Mouse (Mus musculus) gastrocnemius, postnatal 25 days (tissue): ENCODE data around the gene Ms4a4c. TPM values are rescaled to one million over a fixed set of nuclear protein-coding genes. Genes with fewer than 3 reads are reported as not detected.
"Not testable (repeated sequence)": the region's sequence is repeated elsewhere in the genome, so short reads cannot be mapped to it uniquely, and the experiment has no call there.

Experiments used
- DNase-seq: peaks from one replicate; pipeline ENCODE4 v3.0.0; 2022
- total RNA-seq, 2 experiments: library from RNA; stranded (reverse); gene quantifications; 1 replicate in 1 of 2; 2 replicates in 1 of 2; pipeline ENCODE4 v1.2.3; 2021

Ms4a4c gene
- total RNA-seq, 2 experiments from 2014 or later = not detected

DNA sequence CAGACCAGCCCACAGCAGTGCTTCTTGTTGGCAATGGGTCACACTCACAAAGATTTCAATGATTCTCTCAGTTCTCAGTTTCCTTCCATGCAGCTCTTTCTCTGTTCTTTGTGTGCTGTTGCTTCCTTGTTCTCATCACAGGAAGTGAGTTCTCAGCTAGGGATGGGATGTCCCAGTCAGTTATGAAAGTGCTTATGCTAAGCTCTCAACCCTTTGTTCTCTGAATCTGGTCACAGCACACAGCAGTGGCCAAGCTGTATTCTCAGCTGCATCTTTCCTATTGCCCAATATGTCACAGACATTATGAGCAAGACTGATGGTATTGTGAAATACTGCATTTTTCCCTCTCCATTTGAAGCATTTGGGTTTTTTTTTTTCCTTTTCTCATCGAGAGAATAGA, 60.2 kb downstream of the Ms4a4c start:
- DNase-seq = not testable (repeated sequence)

DNA sequence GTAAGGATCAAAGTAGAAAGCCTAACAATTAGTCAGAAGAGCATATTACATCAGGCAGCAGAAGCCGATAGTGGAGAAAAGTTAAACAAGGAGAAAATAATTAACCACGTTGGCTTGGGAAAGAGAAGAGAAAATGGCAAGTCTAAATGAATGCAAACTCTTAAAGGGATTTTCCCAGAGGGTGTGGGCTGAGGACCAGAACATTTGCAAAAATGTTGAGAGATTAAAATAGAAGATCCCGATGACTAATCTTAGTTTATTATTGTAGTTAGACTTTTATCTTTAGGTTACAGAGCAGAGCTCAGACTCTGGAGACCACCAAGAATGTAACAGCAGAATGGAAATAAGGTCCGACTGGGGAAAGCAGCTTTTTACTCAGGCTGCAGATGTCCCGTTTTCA, 61.9 kb downstream of the Ms4a4c start:
- no peak for DNase-seq

DNA sequence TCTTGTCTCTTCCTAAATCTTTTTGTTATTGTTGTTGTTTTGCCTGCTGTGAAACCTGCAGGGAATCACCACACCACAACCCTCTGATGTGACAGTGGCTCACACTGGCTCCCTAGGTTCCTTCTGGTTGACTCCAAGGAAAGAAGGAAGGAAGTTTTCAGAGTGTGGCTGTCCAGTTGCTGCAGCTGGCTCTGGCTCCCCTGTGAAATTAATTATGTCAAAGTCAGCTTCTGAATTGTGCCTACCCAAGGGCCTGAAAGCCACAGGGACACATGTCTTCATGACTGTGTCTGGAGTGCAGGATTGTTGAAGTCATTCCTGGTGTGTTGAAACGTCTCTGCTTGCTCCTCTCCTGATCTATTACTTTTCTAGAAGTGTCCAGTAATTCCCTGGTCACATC, 63.8 kb downstream of the Ms4a4c start:
- not testable (repeated sequence) for DNase-seq

DNA sequence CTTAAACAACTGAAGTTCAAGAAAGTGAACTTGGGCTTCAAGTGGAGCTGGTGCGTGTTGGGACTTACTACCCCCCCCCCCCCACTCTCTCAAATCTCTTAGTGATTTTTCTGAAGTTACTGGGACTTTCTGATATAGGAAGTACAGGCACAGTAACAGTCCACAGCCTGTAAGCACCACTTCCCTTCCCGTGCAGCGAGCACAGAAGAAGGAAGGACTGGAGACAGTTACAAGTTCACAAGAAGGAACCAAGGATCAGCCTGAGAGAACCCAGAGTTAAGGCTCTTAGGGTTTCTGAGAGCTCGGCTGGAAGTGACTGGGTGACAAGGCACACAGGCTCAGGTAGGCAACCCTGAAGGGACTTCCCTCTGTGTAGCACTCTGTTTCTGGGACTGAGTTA, 64.6 kb downstream of the Ms4a4c start, which contains the start of gene Ms4a6c:
Gene Ms4a6c (plus strand): TSS at position 152 of the 400 bp plus-strand sequence.
- not testable (repeated sequence) for DNase-seq

Other genes starting within 250 kb of the Ms4a4c start
- gene 1700025F22Rik, start 239.4 kb upstream of the Ms4a4c start, total RNA-seq = not detected
- not detected for gene Ms4a13, start 208.0 kb upstream of the Ms4a4c start, total RNA-seq
- not detected for gene Ms4a12, start 172.3 kb upstream of the Ms4a4c start, total RNA-seq
- not detected for gene Ms4a1, start 138.5 kb upstream of the Ms4a4c start, total RNA-seq
- not detected for gene Ms4a5, start 120.9 kb upstream of the Ms4a4c start, total RNA-seq
- under 1 TPM; 0.10 to 0.13 TPM for gene Ms4a14, start 90.3 kb upstream of the Ms4a4c start, total RNA-seq
- under 1 TPM; 0.31 to 0.46 TPM for gene Ms4a7, start 68.6 kb upstream of the Ms4a4c start, total RNA-seq
- 1 to 10 TPM; 1.9 to 3.7 TPM for gene Ms4a4a, start 29.2 kb upstream of the Ms4a4c start, total RNA-seq
- under 1 TPM in 1 of 2 experiments, not detected in 1; 0.24 TPM for gene Ms4a4b, start 38.8 kb downstream of the Ms4a4c start, total RNA-seq
- 1 to 10 TPM; 1.9 to 2.8 TPM for gene Ms4a6c, start 64.6 kb downstream of the Ms4a4c start, total RNA-seq
- not detected for gene Gm8369, start 81.2 kb downstream of the Ms4a4c start, total RNA-seq
- 1 to 10 TPM; 1.9 to 4.3 TPM for gene Ms4a6b, start 111.7 kb downstream of the Ms4a4c start, total RNA-seq
- gene Ms4a4d, start 132.0 kb downstream of the Ms4a4c start, total RNA-seq = 1 to 10 TPM; 3.0 to 3.9 TPM
- gene Ms4a6d, start 200.1 kb downstream of the Ms4a4c start, total RNA-seq = 1 to 10 TPM; 2.0 to 2.5 TPM
- gene Ms4a2, start 218.9 kb downstream of the Ms4a4c start, total RNA-seq = under 1 TPM; 0.10 to 0.21 TPM
- gene Ms4a3, start 236.1 kb downstream of the Ms4a4c start, total RNA-seq = not detected